Mouse (Mus musculus) liver, embryonic 12.5 days (tissue): ENCODE measurements around the gene Dbp. TPM values are rescaled to one million over a fixed set of nuclear protein-coding genes. Genes with fewer than 3 reads are reported as not detected.

Experiments used
- polyA plus RNA-seq: library from polyadenylated mRNA; unstranded; fragments of >200 nt; fragmentation: Nextera tagmentation; extraction: Ambion mirVana; gene quantifications from 2 replicates; pipeline ENCODE4 v1.2.1, GENCODE M21; 2016

Gene Dbp
- polyA plus RNA-seq, 1 experiment from 2014 or later = 1.8 TPM

Other genes starting within 250 kb of the Dbp start
- gene Ftl1, start 245.2 kb upstream of the Dbp start, polyA plus RNA-seq = 7,751 and 8,218 TPM in 2 replicates
- 147 and 155 TPM in 2 replicates for gene Bax, start 238.2 kb upstream of the Dbp start, polyA plus RNA-seq
- gene Tulp2, start 223.2 kb upstream of the Dbp start, polyA plus RNA-seq = 1.9 and 2.0 TPM in 2 replicates
- gene Gm45808, start 218.3 kb upstream of the Dbp start, polyA plus RNA-seq = not detected in 2 replicates
- 2.8 and 3.1 TPM in 2 replicates for gene Dhdh, start 216.3 kb upstream of the Dbp start, polyA plus RNA-seq
- gene Nucb1, start 194.7 kb upstream of the Dbp start, polyA plus RNA-seq = 140 and 146 TPM in 2 replicates
- 157 and 165 TPM in 2 replicates for gene Ppp1r15a, start 178.8 kb upstream of the Dbp start, polyA plus RNA-seq
- gene Plekha4, start 178.8 kb upstream of the Dbp start, polyA plus RNA-seq = 0.80 and 0.87 TPM in 2 replicates
- 1.5 and 1.8 TPM in 2 replicates for gene Hsd17b14, start 150.2 kb upstream of the Dbp start, polyA plus RNA-seq
- gene Bcat2, start 134.9 kb upstream of the Dbp start, polyA plus RNA-seq = 50.4 and 54.7 TPM in 2 replicates
- not detected in 2 replicates for gene Fgf21, start 89.6 kb upstream of the Dbp start, polyA plus RNA-seq
- gene Fut1, start 87.8 kb upstream of the Dbp start, polyA plus RNA-seq = 0.15 TPM in 1 of 2 replicates, not detected in the other
- gene Izumo1, start 83.3 kb upstream of the Dbp start, polyA plus RNA-seq = 0.20 and 0.23 TPM in 2 replicates
- 10.5 and 11.8 TPM in 2 replicates for gene Rasip1, start 77.6 kb upstream of the Dbp start, polyA plus RNA-seq
- 0.69 and 0.81 TPM in 2 replicates for gene Mamstr, start 65.1 kb upstream of the Dbp start, polyA plus RNA-seq
- 0.05 TPM in 1 of 2 replicates, not detected in the other for gene Fut2, start 38.7 kb upstream of the Dbp start, polyA plus RNA-seq
- gene Ntn5, start 21.1 kb upstream of the Dbp start, polyA plus RNA-seq = not detected in 2 replicates
- gene Sec1, start 10.7 kb upstream of the Dbp start, polyA plus RNA-seq = 0.11 and 0.18 TPM in 2 replicates
- gene Car11, start 5.2 kb upstream of the Dbp start, polyA plus RNA-seq = 0.93 and 1.0 TPM in 2 replicates
- 892 and 939 TPM in 2 replicates for gene Rpl18, start 10.4 kb downstream of the Dbp start, polyA plus RNA-seq
- gene Sphk2, start 12.9 kb downstream of the Dbp start, polyA plus RNA-seq = 14.8 and 16.1 TPM in 2 replicates
- gene Fam83e, start 16.1 kb downstream of the Dbp start, polyA plus RNA-seq = 0.67 and 0.81 TPM in 2 replicates
- not detected in 2 replicates for gene Spaca4, start 20.7 kb downstream of the Dbp start, polyA plus RNA-seq
- 0.10 and 0.32 TPM in 2 replicates for gene Lmtk3, start 78.7 kb downstream of the Dbp start, polyA plus RNA-seq
- 0.77 and 0.81 TPM in 2 replicates for gene Sult2b1, start 79.6 kb downstream of the Dbp start, polyA plus RNA-seq
- gene Cyth2, start 109.5 kb downstream of the Dbp start, polyA plus RNA-seq = 47.1 and 54.2 TPM in 2 replicates
- 0.27 and 0.50 TPM in 2 replicates for gene Kcnj14, start 119.7 kb downstream of the Dbp start, polyA plus RNA-seq
- gene Grwd1, start 125.9 kb downstream of the Dbp start, polyA plus RNA-seq = 61.4 and 67.0 TPM in 2 replicates
- gene Kdelr1, start 167.7 kb downstream of the Dbp start, polyA plus RNA-seq = 24.2 and 25.6 TPM in 2 replicates
- gene Grin2d, start 173.3 kb downstream of the Dbp start, polyA plus RNA-seq = 0.17 and 0.24 TPM in 2 replicates
- gene Syngr4, start 191.6 kb downstream of the Dbp start, polyA plus RNA-seq = 0.68 and 0.94 TPM in 2 replicates
- gene Tmem143, start 191.9 kb downstream of the Dbp start, polyA plus RNA-seq = 3.8 and 3.9 TPM in 2 replicates
- 61.6 and 68.2 TPM in 2 replicates for gene Emp3, start 216.3 kb downstream of the Dbp start, polyA plus RNA-seq
- gene Ccdc114, start 219.0 kb downstream of the Dbp start, polyA plus RNA-seq = 1.6 and 2.0 TPM in 2 replicates